ENCODE assay signal across 11 mouse cellular contexts in genomic region chr14:86773311-86773710, GRCm38 (mm10).
DNase-seq lines count a peak whose midpoint lies in the region.
"Had no signal": no experiment of that assay in that cellular context is flagged by ENCODE, and none has a peak within 500 bp of the region (broad histone marks: within the 10 kb centered on the region; RNA-seq: fewer than 3 reads in every experiment).

No protein-coding gene starts in this region.

- peak; percentile 28 for DNase-seq in layer of hippocampus, adult 11-12 months (ENCODE audit: low spot score)
- DNase-seq in layer of hippocampus, postnatal 25 days (ENCODE audit: extremely low spot score in 1 of 2, low spot score in 1 of 2) = no peak
- DNase-seq in right cerebral cortex, adult 18-20 months = peak; percentile 62
- DNase-seq in right cerebral cortex, postnatal 4 days = no peak
- peak; percentile 50 for DNase-seq in layer of hippocampus, adult 9-10 months (ENCODE audit: low spot score)
- no peak for DNase-seq in heart, adult 11 months
- no peak for DNase-seq in thymus, postnatal 36 days
- DNase-seq: adrenal gland, adult 8-10 months; cerebellum, adult 9-10 months; liver, postnatal 0 days; thymus, postnatal 4 days had no signal

Comparison
In these comparisons a context has a peak if more than half of its experiments do, and no peak if none do; other contexts are left out.
1. DNase-seq: peak in layer of hippocampus, adult 11-12 months (single experiment), right cerebral cortex, adult 18-20 months (single experiment) and layer of hippocampus, adult 9-10 months (single experiment); none in layer of hippocampus, postnatal 25 days (0 of 2), right cerebral cortex, postnatal 4 days (single experiment), heart, adult 11 months (single experiment) and thymus, postnatal 36 days (0 of 2).